Mouse (Mus musculus): Measurements from ENCODE around the gene Olfr1260. TPM values are rescaled to one million over a fixed set of nuclear protein-coding genes. Genes with fewer than 3 reads are reported as not detected.

The Olfr1260 gene
- not detected for total RNA-seq (2021)

DNA sequence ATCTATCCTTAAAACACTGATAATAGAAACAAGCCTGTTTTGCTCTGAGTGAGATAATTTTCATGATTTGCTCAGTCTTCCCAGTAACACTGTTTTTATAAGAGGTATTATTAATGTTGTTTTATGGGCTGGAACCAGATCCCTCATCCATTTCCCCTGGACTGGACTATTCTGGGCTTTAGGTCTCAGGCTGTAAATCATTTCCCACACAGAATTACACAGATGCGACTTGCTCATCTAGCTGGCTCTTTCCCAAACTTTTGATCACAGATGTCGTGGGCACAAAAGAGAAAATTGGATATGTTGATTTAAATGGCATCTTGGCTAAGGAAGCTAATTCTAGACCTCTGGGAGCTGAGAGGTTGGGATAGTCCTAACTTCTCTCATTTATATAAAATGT, at the start of gene Olfr1260:
Gene Olfr1260, plus strand, starts transcription at position 157 of the 400 bp plus-strand sequence.
- intact Hi-C loops (cut with DNase I), result no loop called here
- DNase-seq (ENCODE audit: low spot score in 2 of 2), result peak; percentile 9 to 20

DNA sequence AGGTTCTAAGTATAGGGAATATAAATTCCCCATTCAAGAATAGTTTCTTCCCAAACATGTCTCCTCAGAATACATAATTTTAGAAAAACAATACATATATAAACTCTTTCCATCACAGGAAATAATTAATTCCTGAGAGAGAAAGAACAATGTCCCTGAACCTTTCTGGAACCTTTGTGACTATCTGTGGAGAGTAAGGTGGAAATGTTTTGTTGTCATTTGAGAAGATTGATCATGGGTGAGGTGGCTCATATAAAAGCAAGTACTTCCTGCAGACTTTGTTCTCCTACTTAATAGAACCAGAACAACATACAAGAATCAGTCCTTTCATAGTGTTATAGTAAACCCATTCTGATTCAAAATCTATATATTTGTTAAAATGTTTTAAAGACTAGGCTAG, 47.1 kb upstream of the Olfr1260 start, which contains the start of gene Olfr1258:
Gene Olfr1258, plus strand, starts transcription at position 301 of the 400 bp plus-strand sequence.
- intact Hi-C loops (cut with DNase I), result no loop called here
- DNase-seq (ENCODE audit: low spot score in 2 of 2), result no peak

GRCm38 (mm10) chr2:89948564-89948963, 25.6 kb upstream of the Olfr1260 start, which contains the start of gene Olfr1259:
Gene Olfr1259, minus strand, starts transcription at chr2:89948664.
- DNase-seq (ENCODE audit: low spot score in 2 of 2), result no peak
- intact Hi-C loops (cut with DNase I), result no loop called here

DNA sequence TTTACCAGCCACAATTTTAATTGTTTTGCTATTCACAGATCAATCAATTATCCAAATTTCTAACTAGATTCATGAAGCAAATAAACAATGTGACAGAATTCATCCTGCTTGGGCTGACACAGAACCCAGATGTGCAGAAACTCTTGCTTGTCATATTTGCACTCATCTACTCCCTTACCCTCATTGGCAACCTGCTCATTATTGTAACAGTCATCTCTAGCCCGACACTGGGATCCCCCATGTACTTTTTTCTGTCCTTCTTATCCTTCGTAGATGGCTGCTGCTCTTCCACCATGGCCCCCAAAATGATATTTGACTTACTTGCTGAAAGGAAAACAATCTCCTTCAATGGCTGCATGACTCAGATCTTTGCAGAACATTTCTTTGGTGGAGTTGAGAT, 3.6 kb downstream of the Olfr1260 start:
- intact Hi-C loops (cut with DNase I), result no loop called here

DNA sequence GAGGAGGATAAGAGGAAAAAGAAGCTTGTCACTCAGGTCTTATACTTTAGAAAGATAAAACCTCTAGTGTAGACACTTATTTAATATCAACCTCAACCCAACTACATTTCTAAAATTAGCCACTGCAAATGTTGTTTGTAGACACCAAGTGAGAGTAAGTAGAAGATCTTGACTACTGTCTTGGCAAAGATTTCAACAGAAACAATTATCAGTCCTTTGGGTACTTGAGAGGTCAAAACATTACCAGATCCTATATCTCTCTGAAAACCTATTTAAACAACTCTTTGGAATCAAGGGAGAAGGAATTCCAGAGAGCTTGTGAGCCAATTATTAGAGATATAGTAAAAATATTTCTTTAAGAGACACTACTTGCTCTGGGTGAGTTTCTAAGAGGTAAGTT, 16.8 kb downstream of the Olfr1260 start, which contains the start of gene Olfr1261:
Gene Olfr1261, plus strand, starts transcription at position 301 of the 400 bp plus-strand sequence.
- intact Hi-C loops (cut with DNase I), result no loop called here

More for the DNA sequence above, 3.6 kb downstream of the Olfr1260 start:
- no peak for DNase-seq (ENCODE audit: low spot score in 2 of 2)

DNA sequence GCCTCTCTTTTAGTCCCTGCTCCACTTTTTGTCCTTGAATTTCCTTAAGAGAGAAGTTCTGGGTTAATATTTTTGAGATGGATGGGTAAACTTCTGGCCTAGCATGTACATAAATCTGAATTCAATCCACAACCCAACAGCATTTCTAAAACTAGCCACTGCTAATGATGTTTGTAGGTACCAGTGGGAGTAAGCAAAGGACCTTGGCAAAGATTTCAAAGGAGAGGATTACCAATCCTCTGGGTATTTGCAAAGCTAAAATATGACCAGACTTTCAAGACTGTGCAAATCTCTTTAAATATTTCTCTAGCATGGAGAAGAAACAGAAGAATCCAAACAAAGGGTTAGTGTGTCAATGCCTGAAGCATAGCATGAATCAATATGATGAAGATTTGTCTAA, 25.7 kb downstream of the Olfr1260 start, which contains the start of gene Olfr1262:
Gene Olfr1262, plus strand, starts transcription at position 301 of the 400 bp plus-strand sequence.
- DNase-seq (ENCODE audit: low spot score in 2 of 2), result no peak
- intact Hi-C loops (cut with DNase I), result no loop called here

More for the DNA sequence above, 16.8 kb downstream of the Olfr1260 start, which contains the start of gene Olfr1261:
- DNase-seq (ENCODE audit: low spot score in 2 of 2), result no peak

- no peak for DNase-seq (ENCODE audit: low spot score in 2 of 2)
- intact Hi-C loops (cut with DNase I), result no loop called here
Observed at GRCm38 (mm10) chr2:90011831-90012230, 37.7 kb downstream of the Olfr1260 start, which contains the start of gene Olfr1263. Gene Olfr1263, plus strand, starts transcription at chr2:90012131.

- intact Hi-C loops (cut with DNase I), result no loop called here
- DNase-seq (ENCODE audit: low spot score in 2 of 2), result no peak
Observed at GRCm38 (mm10) chr2:90025477-90025876, 51.3 kb downstream of the Olfr1260 start, which contains the start of gene Olfr1264. Gene Olfr1264, minus strand, starts transcription at chr2:90025577.

Other genes with a start within 250 kb of the Olfr1260 start
- gene Olfr1252, start 249.3 kb upstream of the Olfr1260 start, total RNA-seq (2021), result not detected
- not detected for gene Olfr1253, start 217.2 kb upstream of the Olfr1260 start, total RNA-seq (2021)
- not detected for gene Olfr1254, start 180.7 kb upstream of the Olfr1260 start, total RNA-seq (2021)
- gene Olfr1255, start 162.3 kb upstream of the Olfr1260 start, total RNA-seq (2021), result not detected
- gene Olfr1256, start 132.8 kb upstream of the Olfr1260 start, total RNA-seq (2021), result under 1 TPM in 1 of 2 experiments, not detected in 1; 0.05 TPM
- gene Olfr48, start 126.1 kb upstream of the Olfr1260 start, total RNA-seq (2021), result not detected
- not detected for gene Olfr1257, start 95.9 kb upstream of the Olfr1260 start, total RNA-seq (2021)
- gene Olfr1258, start 47.0 kb upstream of the Olfr1260 start, total RNA-seq (2021), result not detected
- not detected for gene Olfr1259, start 25.7 kb upstream of the Olfr1260 start, total RNA-seq (2021)
- gene Olfr1261, start 16.9 kb downstream of the Olfr1260 start, total RNA-seq (2021), result not detected
- gene Olfr1262, start 25.8 kb downstream of the Olfr1260 start, total RNA-seq (2021), result not detected
- gene Olfr1263, start 37.8 kb downstream of the Olfr1260 start, total RNA-seq (2021), result not detected
- gene Olfr1264, start 51.2 kb downstream of the Olfr1260 start, total RNA-seq (2021), result not detected
- gene Olfr1265, start 61.0 kb downstream of the Olfr1260 start, total RNA-seq (2021), result not detected
- gene Olfr140, start 89.3 kb downstream of the Olfr1260 start, total RNA-seq (2021), result not detected
- not detected for gene Olfr1269, start 147.1 kb downstream of the Olfr1260 start, total RNA-seq (2021)
- gene Olfr32, start 168.0 kb downstream of the Olfr1260 start, total RNA-seq (2021), result not detected
- not detected for gene Olfr1270, start 178.8 kb downstream of the Olfr1260 start, total RNA-seq (2021)

All from left cerebral cortex, postnatal 25 days (tissue).